Mouse (Mus musculus): ENCODE measurements around the gene Plekhh1. TPM values are rescaled to one million over a fixed set of nuclear protein-coding genes. Genes with fewer than 3 reads are reported as not detected.

Plekhh1 gene
- total and polyA plus RNA-seq, 3 experiments: 0.35 to 2.3 TPM; not detected in 1

DNA sequence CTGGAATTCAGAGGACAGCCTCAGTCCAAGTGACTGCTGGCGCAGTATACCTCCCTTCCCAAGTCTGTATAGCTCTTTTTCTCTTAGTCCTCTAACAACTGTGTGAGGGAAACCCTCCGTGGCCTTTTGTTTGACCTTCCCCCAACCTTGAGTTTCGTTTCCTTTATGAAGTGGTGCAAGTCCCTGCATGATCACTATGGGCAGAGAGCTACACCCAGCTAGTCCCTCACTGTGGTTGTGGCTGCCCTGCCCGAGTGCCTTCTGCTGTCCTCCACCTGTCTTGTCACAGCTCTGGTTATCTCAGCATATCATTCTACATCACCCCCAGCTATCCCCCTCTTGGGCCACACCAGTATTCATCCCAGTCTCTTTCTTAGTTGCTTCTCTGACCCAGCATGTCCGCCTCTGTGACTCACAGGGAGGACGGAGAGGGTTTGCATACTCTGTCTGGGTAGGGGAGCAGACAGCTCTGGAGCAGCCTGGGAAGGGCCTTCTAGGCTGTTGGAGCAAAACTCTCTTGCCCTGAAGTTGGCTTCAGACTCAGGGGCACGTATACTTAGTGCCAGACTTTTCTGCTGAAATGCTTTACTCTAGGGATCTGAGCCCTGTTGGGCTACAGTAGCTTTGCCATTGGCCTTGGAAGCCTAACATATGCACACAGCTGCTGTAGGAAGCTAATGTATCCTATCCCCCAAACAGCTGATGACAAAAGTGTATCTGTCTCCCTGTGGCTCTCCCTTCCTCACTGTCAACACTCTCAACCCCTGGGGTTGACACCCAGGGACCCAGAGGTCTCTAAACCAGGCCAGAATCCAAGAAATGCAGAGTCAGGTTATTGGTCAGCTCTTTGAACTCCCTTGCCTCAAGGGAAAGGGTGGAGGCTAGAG lies 32.0 kb downstream of the Plekhh1 start:
- H3K27ac ChIP-seq (ENCODE audit: control insufficient read depth, low read depth, low read length): no peak overlapping the region
- H3K4me3 ChIP-seq (ENCODE audit: control insufficient read depth in 1 of 2, insufficient read depth in 1 of 2, low read depth in 2 of 2, low read length in 2 of 2): no peak overlapping the region
- no peak overlapping the region for H3K9ac ChIP-seq (ENCODE audit: control insufficient read depth, low read depth, low read length, poor library complexity, severe bottlenecking)
- DNase-seq (ENCODE audit: low read depth, low spot score): no peak
- no peaks in the 10 kb centered on the region for H3K79me2 ChIP-seq (ENCODE audit: control insufficient read depth, insufficient read depth, low read length, poor library complexity)
- no peaks in the 10 kb centered on the region for H3K27me3 ChIP-seq (ENCODE audit: control insufficient read depth in 1 of 2, insufficient read depth in 2 of 2, low read length in 2 of 2)
- TF ChIP-seq ZMIZ1 (IDR thresholded peaks at IDR 0.05; ENCODE audit: low read depth, low read length): no peak
- no peak for TF ChIP-seq MYC (IDR thresholded peaks at IDR 0.05; ENCODE audit: low read depth, low read length)
- TF ChIP-seq TAL1 (IDR thresholded peaks at IDR 0.05; ENCODE audit: low read length): no peak
- no peak for TF ChIP-seq USF2 (IDR thresholded peaks at IDR 0.05; ENCODE audit: borderline replicate concordance in 1 of 2, insufficient read depth in 1 of 2, low read depth in 1 of 2, low read length in 2 of 2)
- no peak for TF ChIP-seq EP300 (IDR thresholded peaks at IDR 0.05; ENCODE audit: low read depth in 1 of 2, low read length in 2 of 2)
- H3K4me1 ChIP-seq (ENCODE audit: control insufficient read depth in 1 of 2, insufficient read depth in 2 of 2, low read length in 2 of 2): no peaks in the 10 kb centered on the region
- H3K9me3 ChIP-seq (replicated peaks; ENCODE audit: insufficient read depth, low read length): no peaks in the 10 kb centered on the region
- no peaks in the 10 kb centered on the region for H3K36me3 ChIP-seq (ENCODE audit: control insufficient read depth in 1 of 2, insufficient read depth in 2 of 2, low read length in 2 of 2)

GRCm38 (mm10) chr12:79064451-79064850 lies 35.5 kb downstream of the Plekhh1 start:
- Histone ChIP-seq H3K36me3 (ENCODE audit: control insufficient read depth in 1 of 2, insufficient read depth in 2 of 2, low read length in 2 of 2) (no peaks in the 10 kb centered on the region), H3K4me1 (ENCODE audit: control insufficient read depth in 1 of 2, insufficient read depth in 2 of 2, low read length in 2 of 2) (no peaks in the 10 kb centered on the region), H3K9ac (ENCODE audit: control insufficient read depth, low read depth, low read length, poor library complexity, severe bottlenecking) (no peak overlapping the region), H3K4me3 (ENCODE audit: control insufficient read depth in 1 of 2, insufficient read depth in 1 of 2, low read depth in 2 of 2, low read length in 2 of 2) (no peak overlapping the region), H3K27ac (ENCODE audit: control insufficient read depth, low read depth, low read length) (no peak overlapping the region), H3K79me2 (ENCODE audit: control insufficient read depth, insufficient read depth, low read length, poor library complexity) (no peaks in the 10 kb centered on the region), H3K27me3 (ENCODE audit: control insufficient read depth in 1 of 2, insufficient read depth in 2 of 2, low read length in 2 of 2) (no peaks in the 10 kb centered on the region), H3K9me3 (replicated peaks; ENCODE audit: insufficient read depth, low read length) (no peaks in the 10 kb centered on the region)
- DNase-seq (ENCODE audit: low read depth, low spot score): no peak
- TF ChIP-seq CHD1 (IDR thresholded peaks at IDR 0.05; ENCODE audit: low read depth, low read length) (no peak), TCF12 (IDR thresholded peaks at IDR 0.05; ENCODE audit: low read depth, low read length) (no peak), MAZ (IDR thresholded peaks at IDR 0.05; ENCODE audit: low read depth, low read length) (no peak), ETS1 (IDR thresholded peaks at IDR 0.05; ENCODE audit: low read depth, low read length) (no peak), NELFE (IDR thresholded peaks at IDR 0.05; ENCODE audit: low read depth, low read length) (no peak), EP300 (IDR thresholded peaks at IDR 0.05; ENCODE audit: low read depth in 1 of 2, low read length in 2 of 2) (no peak), NRF1 (IDR thresholded peaks at IDR 0.05; ENCODE audit: insufficient read depth, low read depth, low read length, poor library complexity, severe bottlenecking) (no peak), TBP (IDR thresholded peaks at IDR 0.05; ENCODE audit: low read depth, low read length) (no peak), POLR2AphosphoS5 (IDR thresholded peaks at IDR 0.05; ENCODE audit: borderline replicate concordance, low read depth, low read length) (no peak), RCOR1 (IDR thresholded peaks at IDR 0.05; ENCODE audit: low read depth, low read length) (no peak), E2F4 (IDR thresholded peaks at IDR 0.05; ENCODE audit: borderline replicate concordance, low read depth, low read length) (no peak), POLR2A (IDR thresholded peaks at IDR 0.05; ENCODE audit: control insufficient read depth in 1 of 2, insufficient read depth in 1 of 2, low read depth in 1 of 2, low read length in 2 of 2, poor library complexity in 1 of 2) (no peak), GABPA (IDR thresholded peaks at IDR 0.05; ENCODE audit: low read depth, low read length) (no peak), ZC3H11A (IDR thresholded peaks at IDR 0.05; ENCODE audit: low read depth, low read length) (no peak), MAFK (IDR thresholded peaks at IDR 0.05; ENCODE audit: borderline replicate concordance, low read depth, low read length) (no peak), GATA1 (IDR thresholded peaks at IDR 0.05; ENCODE audit: low read depth, low read length) (no peak), UBTF (IDR thresholded peaks at IDR 0.05; ENCODE audit: borderline replicate concordance, insufficient read depth, low read depth, low read length) (no peak), SIN3A (IDR thresholded peaks at IDR 0.05; ENCODE audit: low read length) (no peak), KAT2A (conservative IDR thresholded peaks at IDR 0.05; ENCODE audit: low read depth, low read length) (no peak)

Data from MEL (cell line).